Mouse (Mus musculus) gastrocnemius, postnatal 14 days (tissue): Measurements from ENCODE around the gene Gnl1. TPM values are rescaled to one million over a fixed set of nuclear protein-coding genes. Genes with fewer than 3 reads are reported as not detected.
A peak's percentile ranks its signal among the peaks of the same experiment; 100 is the strongest.
"Not testable (repeated sequence)": the region's sequence is repeated elsewhere in the genome, so short reads cannot be mapped to it uniquely, and the experiment has no call there.

Experiments
- DNase-seq: peaks from one replicate; pipeline ENCODE4 v3.0.0; 2021; ENCODE audit warnings: mixed read lengths
- intact Hi-C: fragments of 180-260 bp; cut with DNase I; formaldehyde crosslinking; loops from one replicate; pipeline ENCODE4 v1.15.1; 2025; ENCODE audit warnings: low total_unique reads
- long read RNA-seq, 2 experiments: library from polyadenylated mRNA; stranded (forward); transcript quantifications; one replicate each; pipeline ENCODE4 v2.0.0; 2021
- total RNA-seq, 2 experiments: library from RNA; stranded (reverse); gene quantifications; 2 replicates each; pipeline ENCODE4 v1.2.3; 2021

The Gnl1 gene
- 10 to 100 TPM; 16.3 to 19.0 TPM for total RNA-seq
- long read RNA-seq, experiment 1, transcript Gnl1-201 (12 exons, 2,848 nt): major isoform, 23 of 27 reads
- long read RNA-seq, experiment 1, partial matches to known transcripts: 4 of 27 reads
- long read RNA-seq, experiment 1, other reads (novel, unspliced or antisense): 0 of 27 reads
- long read RNA-seq, experiment 2, transcript Gnl1-201 (12 exons, 2,848 nt): major isoform, 25 of 29 reads
- long read RNA-seq, experiment 2, partial matches to known transcripts: 3 of 29 reads
- long read RNA-seq, experiment 2, other reads (novel, unspliced or antisense): 1 of 29 reads

DNA sequence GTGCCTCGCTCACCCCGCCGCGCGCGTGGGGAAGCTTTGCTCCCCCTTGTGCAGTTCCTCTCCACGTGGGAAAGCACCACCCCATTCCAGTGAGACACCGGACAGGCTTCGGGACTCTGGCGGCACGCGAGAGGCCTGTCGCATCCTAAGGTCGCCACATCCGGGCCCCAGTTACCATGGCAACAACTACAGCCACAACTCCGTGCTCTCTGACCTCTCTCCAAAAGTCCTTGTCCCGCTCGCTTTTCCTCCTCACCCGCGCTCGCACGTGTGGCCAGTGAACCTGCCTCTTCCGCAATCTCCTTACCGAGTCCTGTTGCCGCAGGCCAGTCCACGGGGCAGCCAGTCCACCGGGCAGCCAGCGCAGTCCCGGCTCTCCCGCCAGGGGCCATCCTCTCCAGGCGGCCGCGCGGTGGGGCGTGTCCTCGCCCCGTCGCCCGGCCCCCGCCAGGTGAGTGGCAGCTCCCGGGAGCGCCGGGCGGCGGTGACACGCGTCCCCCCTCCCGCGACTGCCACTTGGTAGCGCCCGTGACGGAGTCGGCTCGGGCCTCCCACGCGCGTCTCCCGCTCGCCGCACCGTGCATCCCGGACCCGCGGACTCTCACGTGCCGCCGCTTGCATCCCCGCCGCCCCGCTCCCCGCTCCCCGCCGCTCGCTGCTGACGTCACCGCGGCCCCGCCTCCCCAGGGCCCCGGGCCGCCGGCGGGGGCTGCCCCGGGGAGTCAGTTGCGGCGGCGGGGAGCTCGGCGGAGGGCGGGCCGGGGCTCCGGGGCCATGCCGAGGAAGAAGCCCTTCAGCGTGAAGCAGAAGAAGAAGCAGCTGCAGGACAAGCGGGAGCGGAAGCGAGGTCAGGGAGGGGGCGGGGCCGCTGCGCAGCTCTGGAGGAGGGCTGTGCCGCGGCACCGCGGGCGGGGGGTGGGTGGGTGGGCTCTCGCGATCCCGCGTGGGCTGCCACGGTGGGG lies at the start of gene Gnl1, which contains the start of gene Prr3:
Gene Gnl1 (plus strand): TSS at position 451 of the 962 bp plus-strand sequence.
Gene Prr3 (minus strand): TSS at position 836 of the 962 bp plus-strand sequence.
- intact Hi-C loops: no loop called here
- DNase-seq: peak; percentile 89

DNA sequence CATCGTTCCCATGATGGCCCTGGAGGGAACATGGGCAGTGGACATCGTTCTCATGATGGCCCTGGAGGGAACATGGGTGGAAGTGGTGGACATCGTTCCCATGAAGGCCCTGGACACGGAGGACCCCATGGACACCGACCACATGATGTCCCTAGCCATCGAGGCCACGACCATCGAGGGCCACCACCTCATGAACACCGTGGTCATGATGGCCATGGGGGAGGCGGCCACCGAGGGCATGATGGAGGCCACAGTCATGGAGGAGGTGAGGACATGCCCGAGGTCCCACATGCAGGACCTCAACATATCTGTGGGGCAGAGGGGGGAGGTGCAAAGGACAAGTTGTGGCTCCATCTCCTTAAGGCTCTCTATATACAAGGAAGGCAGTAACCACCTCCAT lies 49.0 kb upstream of the Gnl1 start:
- intact Hi-C loops: no loop called here
- DNase-seq: no peak

DNA sequence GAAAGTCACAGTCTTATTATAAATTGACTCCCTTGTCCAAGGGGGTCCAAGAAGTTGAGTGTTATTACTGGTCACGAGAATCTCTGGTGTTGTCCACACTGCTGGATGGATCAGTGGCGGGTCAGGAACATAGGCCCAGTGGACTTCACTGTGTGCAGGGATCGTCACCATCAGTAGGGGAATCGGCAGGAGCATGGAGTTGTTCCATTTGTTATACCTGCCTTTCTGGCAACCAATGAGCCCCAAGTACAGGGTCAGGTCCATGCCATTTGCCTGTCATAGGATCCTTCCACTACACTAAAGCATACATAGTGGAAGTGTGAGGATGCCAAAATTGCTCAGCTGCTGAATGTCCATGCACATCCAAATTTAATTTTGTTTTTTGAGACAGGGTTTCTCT lies 47.0 kb upstream of the Gnl1 start:
- no peak for DNase-seq
- intact Hi-C loops: no loop called here

DNA sequence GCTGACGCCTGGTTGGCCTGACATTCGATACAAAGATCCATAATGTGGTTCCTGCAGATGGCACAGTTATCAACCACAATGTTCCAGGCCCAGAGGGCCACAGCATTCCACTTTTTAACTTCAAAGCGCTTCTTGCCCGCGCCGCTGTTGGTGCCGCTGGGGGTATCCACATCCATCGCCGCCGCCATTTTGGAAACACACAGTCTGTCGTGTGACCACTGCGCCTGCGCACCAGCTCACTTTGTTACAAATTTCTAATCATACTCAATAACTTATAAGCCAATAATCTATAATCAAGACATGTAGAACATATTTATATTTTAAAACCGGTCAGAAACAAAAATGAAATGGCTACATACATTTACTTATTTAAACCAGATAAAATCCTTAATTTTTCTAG lies 43.9 kb upstream of the Gnl1 start:
- DNase-seq, intact Hi-C loops: not testable (repeated sequence)

DNA sequence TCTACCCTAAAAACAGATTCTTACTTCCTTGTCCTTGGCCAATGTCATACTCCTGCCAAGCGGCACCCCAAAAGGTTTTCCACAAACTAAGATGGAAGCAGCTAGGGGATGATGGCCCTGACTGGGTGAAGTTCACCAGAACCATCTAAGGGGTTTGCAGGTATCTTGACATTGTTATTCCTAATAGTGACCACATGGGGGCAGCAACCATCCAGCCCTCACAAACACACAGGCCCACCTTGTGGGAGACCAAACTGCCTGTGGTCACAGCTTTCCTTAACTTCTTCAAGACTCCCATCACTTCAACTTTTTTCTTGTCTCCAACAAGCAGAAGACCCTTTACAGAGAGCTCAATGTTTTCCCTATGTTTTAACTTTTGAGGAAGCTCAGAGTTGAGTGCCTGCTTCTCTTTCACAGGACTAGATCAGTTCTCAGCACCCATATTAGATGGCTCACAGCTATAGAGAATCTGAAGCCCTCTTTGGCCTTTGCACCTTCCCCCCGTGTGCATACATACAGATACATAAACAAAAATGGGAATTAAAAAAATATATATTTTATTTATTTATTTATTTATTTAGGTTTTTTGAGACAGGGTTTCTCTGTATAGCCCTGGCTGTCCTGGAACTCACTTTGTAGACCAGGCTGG lies 41.8 kb upstream of the Gnl1 start:
- intact Hi-C loops: loop anchor here (2.0 kb wide), 1 partner anchor 55 kb away; no protein-coding TSS in a partner anchor
- DNase-seq: no peak

DNA sequence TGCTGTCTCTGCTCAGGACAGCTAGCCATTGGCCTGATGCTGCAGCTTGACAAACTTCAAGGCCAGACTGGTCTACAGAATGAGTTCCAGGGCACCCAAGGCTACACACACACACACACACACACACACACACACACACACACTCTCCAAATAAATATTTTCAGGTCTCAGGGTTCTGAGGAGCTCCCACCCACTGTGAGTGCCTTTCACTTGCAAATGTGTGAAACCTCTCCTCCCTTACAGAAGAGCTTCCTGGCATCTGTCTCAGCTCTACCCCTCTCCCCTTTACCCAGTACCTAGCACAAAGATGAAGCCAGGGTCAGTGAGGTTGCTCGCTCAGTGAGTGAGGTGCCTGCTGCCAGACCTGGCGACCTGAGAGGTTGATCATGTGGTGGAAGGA lies 40.5 kb upstream of the Gnl1 start:
- intact Hi-C loops: loop anchor here (2.0 kb wide), 1 partner anchor 54 kb away; no protein-coding TSS in a partner anchor
- DNase-seq: no peak

DNA sequence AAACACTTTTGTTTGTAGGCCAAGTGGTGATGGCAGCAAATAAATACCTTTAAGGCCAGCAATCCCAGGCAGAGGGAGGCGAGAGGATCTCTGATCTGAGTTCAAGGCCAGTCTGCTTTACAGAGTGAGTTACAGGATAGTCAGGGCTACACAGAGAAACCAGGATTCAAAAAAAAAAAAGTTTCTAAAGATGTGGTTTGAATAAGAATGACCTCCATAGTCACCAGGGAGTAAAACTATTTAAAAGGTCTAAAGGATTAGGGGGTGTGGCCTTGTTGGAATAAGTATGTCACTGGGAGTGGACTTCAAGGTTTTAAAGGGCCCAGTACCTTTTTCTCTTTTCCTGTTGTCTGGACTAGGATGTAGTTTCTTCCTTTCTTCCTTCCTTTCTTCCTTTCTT lies 39.7 kb upstream of the Gnl1 start:
- intact Hi-C loops: loop anchor here (2.0 kb wide), 1 partner anchor 53 kb away; no protein-coding TSS in a partner anchor
- no peak for DNase-seq

DNA sequence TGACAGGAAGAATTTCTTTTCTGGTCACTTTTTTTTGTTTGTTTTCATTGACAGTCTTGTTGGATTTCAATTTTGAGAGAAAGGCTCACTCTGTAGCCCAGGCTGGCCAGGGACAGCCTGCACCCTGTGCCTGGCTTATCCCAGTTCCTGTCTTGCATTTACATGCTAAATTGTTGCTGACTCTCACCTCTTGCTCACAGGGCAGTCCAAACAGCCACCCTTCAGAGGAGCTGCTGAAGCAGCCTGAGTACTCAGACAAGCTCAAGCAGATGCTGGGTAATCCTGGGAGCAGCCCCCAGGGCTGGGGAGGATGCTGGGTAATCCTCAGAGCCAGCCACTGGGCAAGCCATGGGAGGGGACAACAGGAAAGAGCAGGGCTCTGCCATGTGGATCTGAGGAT lies 28.7 kb upstream of the Gnl1 start:
- DNase-seq, intact Hi-C loops: not testable (repeated sequence)

DNA sequence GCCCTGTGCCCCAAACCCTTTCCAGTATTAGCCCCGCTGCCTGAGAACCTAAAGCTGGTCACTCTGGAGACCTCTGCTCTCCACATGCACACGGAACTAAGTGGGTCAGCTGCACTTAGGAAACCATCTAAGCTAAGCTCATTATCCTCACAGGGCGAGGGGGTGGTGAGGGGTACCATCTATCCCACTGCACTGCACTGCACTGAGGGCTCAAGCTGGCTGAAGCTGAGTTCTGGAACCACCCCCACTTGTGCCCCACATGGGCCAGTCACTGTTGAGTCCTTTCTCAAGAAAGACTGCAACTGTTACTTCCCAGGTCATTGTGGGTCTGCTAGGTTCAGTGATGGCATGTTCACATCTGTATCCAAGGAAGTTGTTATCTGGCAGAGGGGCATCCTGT lies 27.1 kb upstream of the Gnl1 start:
- intact Hi-C loops, DNase-seq: not testable (repeated sequence)

DNA sequence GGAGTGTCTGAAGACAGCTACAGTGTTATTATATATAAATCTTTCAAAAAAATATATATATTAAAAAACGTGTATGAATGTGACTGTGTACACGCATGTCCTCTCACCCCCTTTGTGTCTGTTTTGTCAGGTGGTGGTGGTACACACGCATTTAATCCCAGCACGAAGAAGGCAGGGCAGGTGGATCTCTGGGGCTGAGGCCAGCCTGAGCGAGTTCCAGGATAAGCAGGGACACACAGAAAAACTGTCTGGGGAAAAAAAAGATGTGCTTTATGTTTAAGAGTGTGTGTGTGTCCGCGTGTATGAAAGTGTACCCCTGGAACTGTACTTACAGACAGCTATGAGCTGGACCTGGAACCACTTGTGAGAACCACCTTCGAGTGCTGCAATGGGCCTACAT lies 25.0 kb upstream of the Gnl1 start:
- DNase-seq: no peak
- intact Hi-C loops: no loop called here

DNA sequence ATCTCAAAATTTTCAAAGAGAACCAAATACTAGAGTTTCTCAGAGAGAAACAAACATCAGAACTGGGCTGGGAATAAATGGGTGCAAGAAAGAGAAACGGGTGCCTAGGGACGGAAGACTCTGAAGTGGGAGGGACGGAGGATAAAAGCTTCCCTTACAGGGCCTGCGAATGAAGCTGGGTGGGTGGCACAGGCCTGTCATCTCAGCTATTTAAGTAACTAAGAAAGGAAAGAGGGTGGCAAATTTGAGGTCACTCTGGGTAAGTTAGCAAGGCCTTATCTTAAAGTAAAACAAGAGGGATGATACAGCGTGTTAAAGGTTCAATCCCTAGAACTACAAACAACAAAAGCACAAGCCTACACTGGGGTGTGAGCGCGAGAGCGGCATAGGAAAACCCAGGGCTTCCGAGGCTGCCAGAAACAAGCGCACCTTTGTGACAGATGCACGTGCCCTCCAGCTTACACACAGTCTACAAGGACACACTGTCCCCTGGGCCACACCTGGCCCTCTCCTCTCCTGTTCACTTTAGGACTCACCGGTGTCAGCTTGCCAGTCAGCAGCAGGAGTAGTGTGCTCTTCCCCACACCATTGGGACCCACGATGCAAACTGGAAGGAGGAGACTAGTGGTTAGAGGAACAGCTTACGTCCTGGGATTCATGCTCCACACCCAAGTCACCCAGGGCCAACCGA lies 21.0 kb upstream of the Gnl1 start:
- DNase-seq: no peak
- intact Hi-C loops: no loop called here

DNA sequence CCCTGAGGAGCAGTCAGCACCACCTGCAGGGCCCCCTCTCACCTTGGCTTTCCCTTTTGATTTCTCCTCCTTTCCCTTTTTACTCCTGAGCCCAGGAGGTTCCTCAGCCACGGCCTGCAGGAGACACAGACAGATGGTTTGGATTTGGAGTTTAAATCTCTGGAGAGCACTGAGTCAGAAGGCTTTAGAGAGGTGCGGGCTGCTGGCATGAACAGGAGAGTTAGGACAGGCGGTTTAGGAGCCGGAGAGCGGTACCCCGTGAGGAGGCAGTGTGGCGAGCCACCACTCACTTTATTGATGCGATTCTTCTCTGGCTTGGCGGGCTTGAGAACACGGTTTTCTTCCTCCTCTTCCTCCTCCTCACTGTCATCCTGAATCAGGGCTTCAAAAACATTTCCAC lies 16.4 kb upstream of the Gnl1 start:
- intact Hi-C loops: no loop called here
- DNase-seq: no peak

DNA sequence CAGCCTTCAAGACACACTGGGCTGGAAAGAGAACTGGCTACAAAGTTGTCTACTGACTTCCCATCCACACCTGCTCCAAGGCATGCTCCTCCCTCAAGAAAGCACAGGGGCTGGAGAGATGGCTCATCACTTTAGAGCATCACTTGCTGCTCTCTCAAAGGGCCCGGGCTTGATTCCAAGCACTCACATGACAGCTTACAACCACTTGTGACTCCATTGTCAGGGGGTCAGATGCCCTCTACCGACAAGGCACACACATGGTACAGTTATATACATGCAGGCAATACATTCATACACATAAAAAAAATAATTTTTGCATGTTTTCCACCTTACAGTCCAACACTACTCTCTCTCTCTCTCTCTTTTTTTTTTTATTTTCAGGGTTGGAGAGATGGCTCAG lies 12.0 kb upstream of the Gnl1 start:
- intact Hi-C loops: no loop called here
- no peak for DNase-seq

DNA sequence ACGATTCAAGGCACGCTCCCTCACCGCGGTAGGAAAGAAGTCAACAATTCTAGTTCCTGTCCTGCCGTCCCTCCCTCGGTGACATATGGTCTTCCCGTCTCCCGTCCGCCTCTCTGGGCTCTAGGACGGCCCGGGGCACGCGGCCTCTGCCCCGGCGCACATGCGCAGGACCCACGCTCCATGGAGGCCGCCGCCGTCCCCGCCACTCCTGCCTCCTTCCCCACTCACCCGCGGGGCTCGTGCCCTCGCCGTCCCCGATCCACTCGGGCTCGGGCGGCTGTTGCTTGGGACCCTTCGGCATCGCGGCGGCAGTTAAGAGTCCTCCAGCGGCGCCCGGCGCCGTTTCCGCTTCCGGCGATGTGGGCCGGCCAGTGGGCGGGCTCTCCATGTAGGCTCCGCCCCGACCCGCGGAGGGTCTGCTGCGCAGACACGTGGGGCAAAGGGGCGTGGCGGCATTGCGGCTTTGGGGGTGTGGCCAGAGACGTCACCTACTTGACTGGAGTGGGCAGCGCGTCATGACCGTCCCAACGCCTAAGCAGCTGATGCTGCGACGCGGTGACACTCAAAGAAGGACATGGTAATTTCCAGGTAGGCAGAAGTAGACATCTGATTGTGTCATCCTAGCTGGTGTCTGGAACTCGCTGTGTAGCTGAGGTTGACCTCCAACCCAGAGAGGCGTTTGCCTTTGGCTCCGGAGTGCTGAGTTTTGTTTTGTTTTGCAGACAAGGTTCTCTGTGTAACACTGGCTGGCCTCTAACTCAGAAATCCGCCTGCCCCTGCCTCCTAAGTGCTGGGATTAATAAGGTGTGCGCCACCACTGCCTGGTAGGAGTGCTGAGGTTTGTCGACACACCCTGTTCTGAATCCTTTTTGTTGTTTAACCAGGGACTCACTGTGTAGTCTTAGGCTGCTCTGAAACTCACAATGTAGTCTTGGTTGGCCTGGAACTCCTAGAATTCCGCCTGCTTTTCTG lies 9.9 kb upstream of the Gnl1 start, which contains the start of gene Abcf1:
Gene Abcf1 (minus strand): TSS at position 344 of the 972 bp plus-strand sequence.
- DNase-seq: peak; percentile 99
- intact Hi-C loops: no loop called here

DNA sequence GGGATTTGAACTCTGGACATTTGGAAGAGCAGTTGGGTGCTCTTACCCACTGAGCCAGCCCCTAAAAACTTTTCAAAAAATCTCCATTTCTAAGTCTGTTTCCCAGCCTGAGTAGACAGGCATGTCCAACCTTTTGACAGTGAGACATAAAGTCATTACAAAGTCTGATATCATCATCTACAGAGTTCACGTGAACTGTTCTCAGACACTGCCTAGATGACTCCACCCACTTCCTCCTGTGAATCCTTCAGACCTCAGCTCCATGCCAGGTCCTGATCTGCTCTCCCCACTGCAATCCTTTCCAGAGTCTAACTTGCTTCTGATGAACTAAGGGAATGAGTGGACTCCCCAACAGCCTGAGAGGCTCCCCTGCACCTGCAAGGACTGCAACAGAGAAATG lies 7.5 kb upstream of the Gnl1 start:
- intact Hi-C loops: no loop called here
- no peak for DNase-seq

DNA sequence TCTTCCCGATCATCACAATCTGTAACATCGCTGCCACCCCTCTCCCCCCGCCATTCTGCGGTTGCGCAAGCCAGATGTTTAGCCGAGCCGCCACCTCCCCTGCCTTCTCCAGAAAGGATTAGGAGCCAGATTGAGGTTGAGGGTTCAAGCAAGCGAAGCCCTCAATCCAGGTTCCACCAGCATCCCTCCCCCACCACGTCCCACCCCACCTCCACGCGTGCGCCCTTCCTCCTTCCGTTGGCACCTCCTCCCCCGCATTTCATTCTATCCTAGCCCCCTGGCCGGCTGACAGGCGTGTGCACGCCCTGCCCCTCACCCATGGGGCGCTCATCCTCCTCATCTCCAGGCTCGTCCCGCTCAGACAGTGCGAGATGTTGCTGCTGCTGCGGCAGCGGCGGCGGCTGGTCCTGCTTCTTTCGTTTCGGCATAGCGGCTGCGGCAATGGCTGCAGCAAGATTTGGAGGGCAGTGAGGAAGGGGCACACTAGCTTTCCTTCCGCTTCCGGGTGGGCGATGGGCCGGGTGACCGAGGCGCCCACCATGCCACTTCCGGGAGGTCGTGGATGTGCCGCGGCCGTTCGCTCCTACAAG lies 745 bp upstream of the Gnl1 start:
- peak; percentile 85 for DNase-seq
- intact Hi-C loops: no loop called here

DNA sequence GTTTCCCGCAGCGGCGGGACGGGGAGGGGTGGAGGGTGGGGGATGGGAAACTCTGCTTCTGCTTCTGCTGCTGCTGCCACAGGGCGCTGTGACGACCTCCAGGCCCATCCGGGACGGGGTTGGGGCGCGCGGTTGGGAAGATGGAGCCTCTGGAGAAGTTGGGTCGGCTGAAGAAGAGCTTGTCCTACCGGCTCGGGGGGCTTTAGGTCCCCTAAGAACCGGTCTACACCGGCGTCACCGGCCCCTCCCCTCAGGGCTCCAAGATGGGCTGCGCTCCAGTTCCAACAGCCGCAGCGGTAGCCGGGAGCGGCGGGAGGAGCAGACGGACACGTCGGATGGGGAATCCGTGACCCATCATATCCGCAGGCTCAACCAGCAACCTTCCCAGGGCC lies 708 bp downstream of the Gnl1 start:
- peak; percentile 63 for DNase-seq
- intact Hi-C loops: no loop called here

DNA sequence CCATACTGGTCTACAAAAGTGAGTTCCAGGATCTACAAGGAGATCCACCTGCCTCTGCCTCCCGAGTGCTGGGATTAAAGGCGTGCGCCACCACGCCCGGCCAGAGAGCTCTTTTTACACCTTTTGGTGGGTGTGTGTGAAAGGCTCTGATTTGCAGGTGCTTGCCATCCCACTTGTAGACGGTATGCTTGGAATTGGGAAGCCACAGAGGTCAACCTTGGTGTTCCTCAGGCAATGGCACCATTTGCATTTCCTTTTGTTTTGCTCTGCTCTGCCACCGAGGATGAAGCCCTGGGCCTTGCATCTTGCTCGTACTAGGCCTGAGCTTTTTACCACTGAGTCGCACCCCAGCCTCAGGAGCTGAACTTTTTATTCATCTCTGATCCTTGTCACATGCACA lies 2.1 kb downstream of the Gnl1 start:
- intact Hi-C loops: no loop called here
- DNase-seq: no peak
